ENCODE assay signal across 8 mouse cellular contexts in genomic region chr8:126945730-126946163, GRCm38 (mm10). TPM values are rescaled to one million over a fixed set of nuclear protein-coding genes. Genes with fewer than 3 reads are reported as not detected.
A peak's percentile ranks its signal among the peaks of the same experiment; 100 is the strongest.
DNase-seq lines count a peak whose midpoint lies in the region; ATAC-seq and TF ChIP-seq lines count a peak whose summit lies in the region.

TSS of gene Tomm20 (minus strand) at chr8:126945844.

- under 1% methylated on average over 48 of the region's 48 CpGs for WGBS in heart, embryonic 11.5 days (ENCODE audit: insufficient replicate concordance)
- under 1% methylated on average over 48 of the region's 48 CpGs for WGBS in kidney, embryonic 16.5 days
- under 1% methylated on average over 48 of the region's 48 CpGs for WGBS in liver, adult 2 months

- peak within 1 kb of the TSS; percentile 24 for H3ac ChIP-seq in myocyte (ENCODE audit: control insufficient read depth, insufficient read length)

- no peaks in the 10 kb centered on the region for H3K27me3 ChIP-seq in heart, embryonic 11.5 days (ENCODE audit: control insufficient read depth, insufficient read depth, low read length)
- H3K27me3 ChIP-seq in kidney, embryonic 16.5 days (ENCODE audit: insufficient read depth, low read length) = no peaks in the 10 kb centered on the region
- H3K27me3 ChIP-seq in liver, adult 2 months (ENCODE audit: control insufficient read depth, insufficient read depth, low read length) = no peaks in the 10 kb centered on the region
- H3K27me3 ChIP-seq in myocyte (ENCODE audit: control insufficient read depth, insufficient read depth, insufficient read length) = no peaks in the 10 kb centered on the region
- no peaks in the 10 kb centered on the region for H3K27me3 ChIP-seq in splenic B cell, adult 2 months (ENCODE audit: control insufficient read depth, insufficient read depth, low read length, poor library complexity, severe bottlenecking)

- peak within 1 kb of the TSS; percentile 95 for H3K4me2 ChIP-seq in heart, embryonic 11.5 days
- peak within 1 kb of the TSS; percentile 67 for H3K4me2 ChIP-seq in kidney, embryonic 16.5 days (replicated peaks; ENCODE audit: low read depth, low read length)
- H3K4me2 ChIP-seq in myocyte (ENCODE audit: low read depth) = peak within 1 kb of the TSS; percentile 90

- peak within 1 kb of the TSS; percentile 96 for H3K9ac ChIP-seq in heart, embryonic 11.5 days (ENCODE audit: low read depth, low read length)
- peak within 1 kb of the TSS; percentile 93 for H3K9ac ChIP-seq in kidney, embryonic 16.5 days (replicated peaks; ENCODE audit: low read length)
- H3K9ac ChIP-seq in liver, adult 2 months (ENCODE audit: low read depth, low read length) = peak within 1 kb of the TSS; percentile 94

- peaks cover 4% of the 10 kb centered on the region; the same call in 1 of the 2 replicates for H3K36me3 ChIP-seq in heart, embryonic 11.5 days (ENCODE audit: control insufficient read depth, insufficient read depth, low read length)
- peaks cover 11% of the 10 kb centered on the region for H3K36me3 ChIP-seq in kidney, embryonic 16.5 days (ENCODE audit: insufficient read depth, low read length)
- H3K36me3 ChIP-seq in liver, adult 2 months (ENCODE audit: control insufficient read depth, insufficient read depth, low read length) = peaks cover 12% of the 10 kb centered on the region; the same call in 1 of the 2 replicates
- peaks cover 14% of the 10 kb centered on the region for H3K36me3 ChIP-seq in myocyte (ENCODE audit: control insufficient read depth, insufficient read depth)
- no peaks in the 10 kb centered on the region for H3K36me3 ChIP-seq in splenic B cell, adult 2 months (ENCODE audit: control insufficient read depth, insufficient read depth, low read length, poor library complexity, severe bottlenecking)

- peak within 1 kb of the TSS; percentile 90 for H3K27ac ChIP-seq in heart, embryonic 11.5 days (ENCODE audit: low read depth, low read length)
- peak within 1 kb of the TSS; percentile 92 for H3K27ac ChIP-seq in kidney, embryonic 16.5 days (ENCODE audit: low read length)
- H3K27ac ChIP-seq in liver, adult 2 months (replicated peaks; ENCODE audit: insufficient read depth, low read depth, low read length) = peak within 1 kb of the TSS; percentile 77

- TF ChIP-seq CTCF in liver, adult 2 months (IDR thresholded peaks at IDR 0.05; ENCODE audit: low read depth, low read length) = no peak

- no peaks in the 10 kb centered on the region for H3K9me3 ChIP-seq in heart, embryonic 11.5 days (replicated peaks; ENCODE audit: control insufficient read depth, low read length)
- H3K9me3 ChIP-seq in kidney, embryonic 16.5 days (ENCODE audit: low read length) = no peaks in the 10 kb centered on the region

- H3K79me2 ChIP-seq in liver, adult 2 months (ENCODE audit: control insufficient read depth, insufficient read depth, low read length) = peaks cover 31% of the 10 kb centered on the region
- peaks cover 47% of the 10 kb centered on the region for H3K79me2 ChIP-seq in myocyte (ENCODE audit: control insufficient read depth, insufficient read depth)

- DNase-seq in B cell, adult 2 months = peak; percentile 95 to 97
- peak; percentile 98 for DNase-seq in brain, adult 2 months (ENCODE audit: low read depth, low spot score)
- peak; percentile 85 for DNase-seq in liver, adult 2 months (ENCODE audit: extremely low read depth, low read depth, low spot score)
- peak; percentile 96 for DNase-seq in splenic B cell, adult 2 months (ENCODE audit: low read depth, low spot score)

- peaks cover 11% of the 10 kb centered on the region for H3K4me1 ChIP-seq in heart, embryonic 11.5 days (ENCODE audit: control insufficient read depth, insufficient read depth, low read length)
- H3K4me1 ChIP-seq in kidney, embryonic 16.5 days (ENCODE audit: insufficient read depth, low read length) = peaks cover 35% of the 10 kb centered on the region
- H3K4me1 ChIP-seq in liver, adult 2 months (ENCODE audit: control insufficient read depth, insufficient read depth, low read length) = peaks cover 17% of the 10 kb centered on the region

- ATAC-seq in erythroblast, adult 5-6 weeks (replicated peaks; ENCODE audit: low FRiP score, poor library complexity, severe bottlenecking) = peak; percentile 89
- ATAC-seq in heart, embryonic 11.5 days (replicated peaks; ENCODE audit: insufficient number of reproducible peaks, low FRiP score, low TSS enrichment) = peak; percentile 94
- ATAC-seq in kidney, embryonic 16.5 days (ENCODE audit: low FRiP score, low TSS enrichment) = peak; percentile 94

- peak; percentile 60; the same call in 1 of the 2 replicates for TF ChIP-seq POLR2A in liver, adult 2 months (IDR thresholded peaks at IDR 0.05; ENCODE audit: extremely low read depth, insufficient read depth, low read length)
- TF ChIP-seq POLR2A in myocyte (IDR thresholded peaks at IDR 0.05; ENCODE audit: insufficient read length, low read depth) = peak; percentile 49

- peak within 1 kb of the TSS; percentile 91 for H3K4me3 ChIP-seq in heart, embryonic 11.5 days (ENCODE audit: low read depth, low read length)
- peak within 1 kb of the TSS; percentile 96 for H3K4me3 ChIP-seq in kidney, embryonic 16.5 days (ENCODE audit: low read length)
- H3K4me3 ChIP-seq in liver, adult 2 months (ENCODE audit: insufficient read depth, low read depth, low read length) = peak within 1 kb of the TSS; percentile 95
- peak within 1 kb of the TSS; percentile 96 for H3K4me3 ChIP-seq in myocyte

TF ChIP-seq in myocyte, 11 proteins besides CTCF, POLR2A, EP300 and RAD21:
- TF ChIP-seq MAX (IDR thresholded peaks at IDR 0.05; ENCODE audit: low read depth) (peak; percentile 89), POLR2AphosphoS2 (IDR thresholded peaks at IDR 0.05; ENCODE audit: insufficient read length, low read depth) (peak; percentile 70), E2F4 (IDR thresholded peaks at IDR 0.05; ENCODE audit: insufficient read depth) (no peak), TCF12 (IDR thresholded peaks at IDR 0.05; ENCODE audit: insufficient read depth, poor library complexity, severe bottlenecking) (no peak), MYOD1 (IDR thresholded peaks at IDR 0.05; ENCODE audit: control insufficient read depth in 1 of 3, insufficient read length in 2 of 3, low read depth in 2 of 3) (peak in 1 of 3 experiments; percentile 30), SRF (IDR thresholded peaks at IDR 0.05; ENCODE audit: control insufficient read depth, insufficient read length, low read depth) (no peak), MYOG (IDR thresholded peaks at IDR 0.05; ENCODE audit: control insufficient read depth in 1 of 3, insufficient read depth in 1 of 3, insufficient read length in 2 of 3, low read depth in 2 of 3) (peak in 1 of 3 experiments; percentile 17), USF1 (IDR thresholded peaks at IDR 0.05; ENCODE audit: low read depth) (peak; percentile 78), REST (IDR thresholded peaks at IDR 0.05; ENCODE audit: insufficient read depth, insufficient read length) (no peak)

RNA-seq across cellular contexts. Expression of gene Tomm20, which starts in this region (rescaled TPM):
- 14.4 and 15.8 TPM in 2 replicates for total RNA-seq in erythroblast, adult 5-6 weeks (2015; ENCODE audit: low replicate concordance)
- 42.5 and 56.2 TPM in 2 replicates for total RNA-seq in erythroblast, adult 5-6 weeks (2017; ENCODE audit: low replicate concordance)
- 237 and 242 TPM in 2 replicates for polyA plus RNA-seq in heart, embryonic 11.5 days (2014; fragmentation: Nextera tagmentation; extraction: Ambion mirVana)
- polyA plus RNA-seq in kidney, embryonic 16.5 days (2015; fragmentation: Nextera tagmentation; extraction: Ambion mirVana) = 258 and 264 TPM in 2 replicates
- 22.6 and 57.1 TPM in 2 replicates for total RNA-seq in liver, adult 2 months (2014; rRNA removed)
- 233 and 251 TPM in 2 replicates for polyA plus RNA-seq in liver, adult 2 months (2012; rRNA removed)
- 327 TPM for polyA plus RNA-seq in myocyte (2012; fragmentation: generic; extraction: Trizol)

Comparison
In these comparisons a context has a peak if more than half of its experiments do, and no peak if none do; other contexts are left out.
1. Peak in every context shown above with its lines: DNase-seq, ATAC-seq, H3K4me3 ChIP-seq and H3K27ac ChIP-seq.